Mouse (Mus musculus): ENCODE results near the gene Nck1. TPM values are rescaled to one million over a fixed set of nuclear protein-coding genes. Genes with fewer than 3 reads are reported as not detected.

Gene Nck1
- total RNA-seq, 1 experiment, result 15.8 TPM

GRCm38 (mm10) chr9:100472931-100473330, 73.0 kb downstream of the Nck1 start:
- Histone ChIP-seq H3K4me3 (ENCODE audit: insufficient read depth in 1 of 2, low read depth in 1 of 2, low read length in 2 of 2, poor library complexity in 1 of 2, severe bottlenecking in 1 of 2) (no peak overlapping the region), H3K9me3 (ENCODE audit: control insufficient read depth, insufficient read depth, low read depth, low read length) (no peaks in the 10 kb centered on the region), H3K27ac (ENCODE audit: insufficient read depth, low read depth, low read length, poor library complexity, severe bottlenecking) (no peak overlapping the region), H3K36me3 (ENCODE audit: control insufficient read depth, insufficient read depth, low read length, poor library complexity, severe bottlenecking) (no peaks in the 10 kb centered on the region), H3K4me1 (ENCODE audit: control insufficient read depth in 2 of 2, insufficient read depth in 2 of 2, low read length in 2 of 2, poor library complexity in 1 of 2) (no peaks in the 10 kb centered on the region; a peak in 1 of 4 replicates), H3K9ac (ENCODE audit: insufficient read depth, low read depth, low read length, poor library complexity, severe bottlenecking) (no peak overlapping the region)
- DNase-seq (ENCODE audit: low read depth, low spot score), result no peak
- in situ Hi-C loops (cut with MboI; ENCODE audit: low sequenced_read_pairs in 2 of 2, unreplicated experiment in 2 of 2), result loop anchor here in 1 of 2 experiments (25.0 kb wide), 1 partner anchor 439 kb away; no protein-coding TSS in a partner anchor
- no peak for TF ChIP-seq MAFK (IDR thresholded peaks at IDR 0.05; ENCODE audit: insufficient read depth, low read depth, low read length)
- no peak for TF ChIP-seq CHD2 (IDR thresholded peaks at IDR 0.05; ENCODE audit: low read depth, low read length)
- TF ChIP-seq ZC3H11A (IDR thresholded peaks at IDR 0.05; ENCODE audit: borderline replicate concordance, low read depth, low read length), result no peak
- no peak for TF ChIP-seq ZNF384 (IDR thresholded peaks at IDR 0.05; ENCODE audit: low read depth, low read length)
- TF ChIP-seq HCFC1 (IDR thresholded peaks at IDR 0.05; ENCODE audit: borderline replicate concordance, insufficient read depth, low read length), result no peak

- TF ChIP-seq CHD2 (IDR thresholded peaks at IDR 0.05; ENCODE audit: low read depth, low read length) (no peak), HCFC1 (IDR thresholded peaks at IDR 0.05; ENCODE audit: borderline replicate concordance, insufficient read depth, low read length) (no peak), ZNF384 (IDR thresholded peaks at IDR 0.05; ENCODE audit: low read depth, low read length) (no peak), MAFK (IDR thresholded peaks at IDR 0.05; ENCODE audit: insufficient read depth, low read depth, low read length) (no peak), ZC3H11A (IDR thresholded peaks at IDR 0.05; ENCODE audit: borderline replicate concordance, low read depth, low read length) (no peak)
- in situ Hi-C loops (cut with MboI; ENCODE audit: low sequenced_read_pairs in 2 of 2, unreplicated experiment in 2 of 2), result loop anchor here in 1 of 2 experiments (25.0 kb wide), 1 partner anchor 441 kb away; no protein-coding TSS in a partner anchor
- Histone ChIP-seq H3K4me1 (ENCODE audit: control insufficient read depth in 2 of 2, insufficient read depth in 2 of 2, low read length in 2 of 2, poor library complexity in 1 of 2) (no peaks in the 10 kb centered on the region; a peak in 1 of 4 replicates), H3K9me3 (ENCODE audit: control insufficient read depth, insufficient read depth, low read depth, low read length) (no peaks in the 10 kb centered on the region), H3K4me3 (ENCODE audit: insufficient read depth in 1 of 2, low read depth in 1 of 2, low read length in 2 of 2, poor library complexity in 1 of 2, severe bottlenecking in 1 of 2) (no peak overlapping the region), H3K36me3 (ENCODE audit: control insufficient read depth, insufficient read depth, low read length, poor library complexity, severe bottlenecking) (no peaks in the 10 kb centered on the region), H3K27ac (ENCODE audit: insufficient read depth, low read depth, low read length, poor library complexity, severe bottlenecking) (no peak overlapping the region), H3K9ac (ENCODE audit: insufficient read depth, low read depth, low read length, poor library complexity, severe bottlenecking) (no peak overlapping the region)
- DNase-seq (ENCODE audit: low read depth, low spot score), result no peak
Measured at GRCm38 (mm10) chr9:100471605-100471953, 74.4 kb downstream of the Nck1 start.

- no peaks in the 10 kb centered on the region for H3K9me3 ChIP-seq (ENCODE audit: control insufficient read depth, insufficient read depth, low read depth, low read length)
- no peak overlapping the region for H3K27ac ChIP-seq (ENCODE audit: insufficient read depth, low read depth, low read length, poor library complexity, severe bottlenecking)
- H3K4me3 ChIP-seq (ENCODE audit: insufficient read depth in 1 of 2, low read depth in 1 of 2, low read length in 2 of 2, poor library complexity in 1 of 2, severe bottlenecking in 1 of 2), result no peak overlapping the region
- no peak for TF ChIP-seq ZC3H11A (IDR thresholded peaks at IDR 0.05; ENCODE audit: borderline replicate concordance, low read depth, low read length)
- TF ChIP-seq ZNF384 (IDR thresholded peaks at IDR 0.05; ENCODE audit: low read depth, low read length), result no peak
- TF ChIP-seq MAFK (IDR thresholded peaks at IDR 0.05; ENCODE audit: insufficient read depth, low read depth, low read length), result no peak
- TF ChIP-seq CHD2 (IDR thresholded peaks at IDR 0.05; ENCODE audit: low read depth, low read length), result no peak
- no peak for TF ChIP-seq HCFC1 (IDR thresholded peaks at IDR 0.05; ENCODE audit: borderline replicate concordance, insufficient read depth, low read length)
- in situ Hi-C loops (cut with MboI; ENCODE audit: low sequenced_read_pairs in 2 of 2, unreplicated experiment in 2 of 2), result loop anchor here in 1 of 2 experiments (25.0 kb wide), 1 partner anchor 441 kb away; no protein-coding TSS in a partner anchor
- no peaks in the 10 kb centered on the region; the same call in 1 of the 2 replicates for H3K36me3 ChIP-seq (ENCODE audit: control insufficient read depth, insufficient read depth, low read length, poor library complexity, severe bottlenecking)
- H3K9ac ChIP-seq (ENCODE audit: insufficient read depth, low read depth, low read length, poor library complexity, severe bottlenecking), result no peak overlapping the region
- no peaks in the 10 kb centered on the region; a peak in 1 of 4 replicates for H3K4me1 ChIP-seq (ENCODE audit: control insufficient read depth in 2 of 2, insufficient read depth in 2 of 2, low read length in 2 of 2, poor library complexity in 1 of 2)
- DNase-seq (ENCODE audit: low read depth, low spot score), result no peak
Measured at GRCm38 (mm10) chr9:100470936-100471604, 74.9 kb downstream of the Nck1 start.

DNA sequence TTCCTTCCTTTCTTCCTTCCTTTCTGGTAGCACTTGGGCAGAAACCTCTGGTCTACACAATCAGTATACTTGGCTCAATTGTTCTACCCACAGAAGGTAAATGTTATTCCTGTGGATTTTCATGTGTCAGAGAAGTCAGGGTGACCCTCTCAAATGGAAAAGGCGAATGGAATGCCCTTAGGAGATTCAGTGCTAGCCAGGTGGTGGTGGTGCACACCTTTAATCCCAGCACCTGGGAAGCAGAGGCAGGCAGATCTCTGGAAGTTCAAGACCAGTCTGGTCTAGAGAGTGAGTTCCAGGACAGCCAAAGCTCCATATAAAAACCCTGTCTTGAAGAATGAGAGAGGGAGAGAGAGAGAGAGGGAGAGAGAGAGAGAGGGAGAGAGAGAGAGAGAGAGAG, 75.7 kb downstream of the Nck1 start:
- Histone ChIP-seq H3K9ac (ENCODE audit: insufficient read depth, low read depth, low read length, poor library complexity, severe bottlenecking) (no peak overlapping the region), H3K9me3 (ENCODE audit: control insufficient read depth, insufficient read depth, low read depth, low read length) (no peaks in the 10 kb centered on the region), H3K4me1 (ENCODE audit: control insufficient read depth in 2 of 2, insufficient read depth in 2 of 2, low read length in 2 of 2, poor library complexity in 1 of 2) (no peaks in the 10 kb centered on the region; a peak in 1 of 4 replicates), H3K27ac (ENCODE audit: insufficient read depth, low read depth, low read length, poor library complexity, severe bottlenecking) (no peak overlapping the region), H3K4me3 (ENCODE audit: insufficient read depth in 1 of 2, low read depth in 1 of 2, low read length in 2 of 2, poor library complexity in 1 of 2, severe bottlenecking in 1 of 2) (no peak overlapping the region), H3K36me3 (ENCODE audit: control insufficient read depth, insufficient read depth, low read length, poor library complexity, severe bottlenecking) (no peaks in the 10 kb centered on the region; the same call in 1 of the 2 replicates)
- in situ Hi-C loops (cut with MboI; ENCODE audit: low sequenced_read_pairs in 2 of 2, unreplicated experiment in 2 of 2), result loop anchor here in 1 of 2 experiments (25.0 kb wide), 1 partner anchor 442 kb away; no protein-coding TSS in a partner anchor
- no peak for DNase-seq (ENCODE audit: low read depth, low spot score)
- TF ChIP-seq HCFC1 (IDR thresholded peaks at IDR 0.05; ENCODE audit: borderline replicate concordance, insufficient read depth, low read length) (no peak), ZC3H11A (IDR thresholded peaks at IDR 0.05; ENCODE audit: borderline replicate concordance, low read depth, low read length) (no peak), CHD2 (IDR thresholded peaks at IDR 0.05; ENCODE audit: low read depth, low read length) (no peak), MAFK (IDR thresholded peaks at IDR 0.05; ENCODE audit: insufficient read depth, low read depth, low read length) (no peak), ZNF384 (IDR thresholded peaks at IDR 0.05; ENCODE audit: low read depth, low read length) (no peak)

Data from ES-E14 (cell line).